Mouse (Mus musculus): ENCODE measurements around the gene Piwil1.
A peak's percentile ranks its signal among the peaks of the same experiment; 100 is the strongest.

Piwil1 gene

GRCm38 (mm10) chr5:128702224-128702623, at the start of gene Piwil1:
Gene Piwil1 (plus strand): TSS chr5:128702524.
- no peak for DNase-seq

GRCm38 (mm10) chr5:128656496-128657135, 45.7 kb upstream of the Piwil1 start:
- DNase-seq, result no peak

DNA sequence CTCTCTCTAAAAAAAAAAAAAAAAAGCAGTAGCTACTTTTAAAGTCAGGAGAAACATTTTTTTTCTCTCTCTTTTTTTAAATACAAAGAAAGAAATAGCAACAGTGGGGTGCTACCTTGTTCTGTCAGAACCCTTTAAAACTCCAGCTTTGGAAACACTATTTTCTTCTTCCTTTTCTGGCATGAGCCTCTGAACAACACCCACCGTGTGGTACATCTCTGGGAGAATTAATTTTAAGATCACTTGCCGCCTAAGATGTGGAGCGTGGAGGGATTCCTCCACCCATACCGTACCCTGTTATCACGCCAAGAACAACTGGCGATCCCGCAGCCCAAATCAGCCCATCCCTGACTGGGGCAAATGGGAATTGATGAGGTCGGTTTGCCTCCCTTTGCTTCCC, 42.2 kb upstream of the Piwil1 start:
- no peak for DNase-seq

GRCm38 (mm10) chr5:128662881-128663280, 39.4 kb upstream of the Piwil1 start:
- DNase-seq, result no peak

- DNase-seq, result no peak
Observed at GRCm38 (mm10) chr5:128663976-128664375, 38.3 kb upstream of the Piwil1 start.

GRCm38 (mm10) chr5:128665045-128665444, 37.3 kb upstream of the Piwil1 start:
- peak; percentile 40 to 44 for DNase-seq

DNA sequence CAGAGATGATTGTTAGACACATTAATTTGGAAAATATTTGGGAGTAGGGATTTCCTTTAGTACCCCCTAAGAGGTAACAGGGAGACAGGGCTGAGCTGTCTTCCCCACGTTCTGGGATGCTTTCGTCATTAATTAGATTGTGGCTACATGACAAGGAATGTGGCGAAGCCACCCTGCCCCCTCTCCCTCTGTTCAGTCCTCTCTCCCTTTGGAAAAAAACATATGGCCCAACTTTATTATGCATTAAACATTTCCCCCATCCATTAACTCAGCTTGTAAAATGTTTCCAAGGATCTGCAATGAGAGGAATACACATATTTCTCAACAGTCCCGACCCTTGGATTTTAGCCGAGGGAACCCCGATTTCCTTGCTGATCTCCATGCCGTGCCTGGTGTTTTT, 35.0 kb upstream of the Piwil1 start:
- DNase-seq, result no peak

DNA sequence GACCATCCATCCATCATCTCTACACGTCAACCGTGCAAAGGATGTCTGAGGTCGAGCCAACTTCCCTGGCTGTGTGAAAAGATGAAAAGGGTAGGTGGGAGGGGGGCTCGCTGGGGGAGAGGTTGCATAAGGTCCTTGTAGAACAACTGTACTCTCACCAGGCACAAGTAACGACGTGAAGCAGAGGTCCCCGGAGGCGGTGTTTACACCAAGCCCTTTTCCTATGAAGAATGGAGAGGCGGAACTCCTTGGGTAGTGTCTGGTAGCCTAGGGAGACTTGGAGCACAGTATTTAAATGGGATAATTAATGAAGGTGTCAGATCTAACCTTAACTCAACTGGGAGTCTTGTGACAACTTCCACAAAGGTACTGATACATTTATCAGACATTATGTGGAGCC, 28.2 kb upstream of the Piwil1 start:
- DNase-seq, result no peak

DNA sequence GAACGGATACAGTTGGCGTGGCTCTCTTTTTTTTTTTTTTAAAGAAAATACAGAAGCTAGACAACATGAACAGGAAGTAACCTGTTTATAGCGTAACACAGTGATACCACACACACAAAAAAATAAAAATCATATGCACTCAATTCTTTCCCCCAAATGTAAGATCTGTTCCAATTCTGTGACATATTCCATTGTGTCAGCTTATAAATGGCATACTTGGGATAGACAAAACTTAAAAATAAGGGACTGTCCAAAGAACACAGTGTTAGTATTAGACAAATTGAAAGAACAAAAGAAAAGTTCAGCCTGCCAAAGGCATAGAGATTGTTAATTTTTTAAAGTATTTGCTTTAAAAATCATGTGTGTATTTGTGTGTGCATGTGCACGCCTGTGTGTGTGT, 25.0 kb upstream of the Piwil1 start:
- no peak for DNase-seq

DNA sequence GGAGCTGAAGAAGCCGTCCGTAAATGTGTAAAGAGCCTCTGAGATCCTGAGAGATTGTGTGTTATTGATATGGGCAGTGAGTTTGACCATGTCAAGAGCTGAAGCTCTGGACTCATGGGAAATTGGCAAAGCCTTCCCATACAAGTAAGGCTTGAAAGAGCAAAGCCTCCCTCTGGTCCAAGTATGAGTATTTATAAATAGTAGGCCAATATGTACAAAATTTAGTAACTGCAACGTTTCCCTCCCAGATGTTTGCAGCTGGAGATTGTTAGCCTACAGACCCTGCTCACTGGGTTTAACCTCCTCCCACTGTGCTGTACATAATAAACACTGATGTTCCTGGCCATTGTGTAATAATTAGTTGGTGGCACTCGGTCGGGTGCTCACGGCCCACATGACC, 24.5 kb upstream of the Piwil1 start:
- DNase-seq, result no peak

GRCm38 (mm10) chr5:128681456-128681855, 20.9 kb upstream of the Piwil1 start:
- DNase-seq, result peak in 1 of 2 experiments; percentile 10

DNA sequence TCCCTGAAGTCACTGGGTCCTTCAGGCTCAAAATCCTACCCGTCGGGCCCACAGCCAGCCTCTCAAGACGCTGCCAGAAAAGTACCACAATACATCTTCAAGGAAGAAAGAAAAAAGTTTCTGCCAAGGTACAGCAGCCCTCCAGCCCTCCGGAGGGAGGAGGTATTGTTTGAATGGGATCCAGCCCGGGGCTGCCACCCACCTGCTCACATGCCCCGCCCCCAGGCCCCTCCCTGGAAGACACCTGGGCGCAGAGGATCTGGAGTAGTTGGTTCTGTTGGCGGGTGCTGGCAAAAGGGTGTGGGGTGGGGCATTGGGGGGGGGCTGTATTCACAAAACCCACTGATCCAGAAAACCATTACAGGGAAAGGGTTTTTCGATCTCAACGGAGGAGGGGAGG, 18.1 kb upstream of the Piwil1 start:
- no peak for DNase-seq

GRCm38 (mm10) chr5:128684621-128685020, 17.7 kb upstream of the Piwil1 start:
- no peak for DNase-seq

DNA sequence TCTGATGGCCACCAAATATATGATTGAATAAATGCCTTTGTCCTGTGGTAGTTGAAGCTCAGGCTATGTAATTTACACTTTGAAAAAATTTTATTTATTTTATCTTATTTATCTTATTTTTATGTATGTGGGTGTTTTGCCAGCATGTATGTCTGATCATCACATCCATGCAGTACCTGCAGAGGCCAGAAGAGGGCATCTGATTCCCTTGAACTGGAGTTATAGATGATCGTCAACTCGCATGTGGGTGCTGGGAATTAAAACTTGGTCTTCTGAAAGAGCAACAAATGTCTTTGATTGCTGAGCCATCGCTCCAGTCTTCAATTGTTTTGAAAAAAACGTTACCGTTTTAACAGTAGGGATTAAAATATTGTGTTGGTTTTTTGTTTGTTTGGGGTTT, 15.2 kb upstream of the Piwil1 start:
- DNase-seq, result no peak

- DNase-seq, result no peak
Observed at GRCm38 (mm10) chr5:128694107-128694506, 8.2 kb upstream of the Piwil1 start.

DNA sequence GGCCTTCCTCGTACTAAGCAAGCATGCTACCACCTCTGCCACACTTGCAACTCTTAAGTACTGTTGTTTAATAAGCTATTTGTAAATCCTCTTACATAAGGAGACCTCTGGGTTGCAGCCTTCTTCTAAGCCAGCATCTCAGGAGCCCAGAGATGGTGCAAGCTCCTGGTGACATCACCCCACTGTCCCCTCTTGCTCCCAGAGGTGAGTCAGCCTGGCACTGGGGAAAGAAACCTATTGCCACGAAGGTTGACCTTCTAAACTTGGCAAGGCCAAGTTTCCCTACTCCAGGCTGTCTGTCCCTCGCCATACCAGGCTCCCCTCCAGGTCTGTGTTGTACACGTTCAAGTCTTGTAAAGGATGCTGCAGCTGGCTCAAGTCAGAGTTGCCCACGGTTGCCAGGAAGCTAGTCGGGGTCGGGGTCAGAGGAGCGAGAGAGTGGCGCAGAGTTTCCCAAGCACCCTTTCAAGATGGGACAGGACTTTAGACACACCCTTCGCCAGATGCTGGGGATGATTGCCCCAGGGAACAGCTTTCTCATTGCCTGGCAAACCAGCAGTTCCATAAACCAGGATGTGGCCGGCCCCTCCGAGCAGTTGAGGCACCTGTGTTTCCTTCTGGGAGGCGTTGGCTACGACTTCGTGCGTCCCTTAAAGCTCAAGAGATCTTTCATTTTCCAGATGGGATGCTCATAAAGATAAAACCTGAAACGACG, 7.6 kb upstream of the Piwil1 start:
- DNase-seq, result no peak

- no peak for DNase-seq
Observed at GRCm38 (mm10) chr5:128696824-128697223, 5.5 kb upstream of the Piwil1 start.

DNA sequence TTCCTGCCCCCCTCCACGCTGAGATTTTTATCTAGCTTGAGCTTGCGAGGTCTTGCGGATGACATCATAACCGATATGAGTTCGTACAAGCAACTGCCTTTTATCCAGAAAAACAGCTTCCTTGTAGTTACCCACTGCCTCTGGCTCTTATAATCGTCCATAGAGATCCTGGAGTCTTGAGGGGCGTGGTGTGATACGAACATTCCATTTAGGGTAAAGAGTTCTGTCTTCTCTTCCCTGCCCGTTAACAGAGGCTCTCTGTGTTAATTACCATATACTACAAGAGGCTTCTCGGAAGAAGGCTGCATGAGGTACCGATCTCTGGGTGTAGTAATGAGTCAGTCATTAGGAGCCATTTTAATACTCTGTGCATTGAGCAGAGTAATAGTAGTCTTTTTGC, 1.6 kb upstream of the Piwil1 start:
- no peak for DNase-seq

GRCm38 (mm10) chr5:128703688-128704087, 1.4 kb downstream of the Piwil1 start:
- DNase-seq, result no peak

DNA sequence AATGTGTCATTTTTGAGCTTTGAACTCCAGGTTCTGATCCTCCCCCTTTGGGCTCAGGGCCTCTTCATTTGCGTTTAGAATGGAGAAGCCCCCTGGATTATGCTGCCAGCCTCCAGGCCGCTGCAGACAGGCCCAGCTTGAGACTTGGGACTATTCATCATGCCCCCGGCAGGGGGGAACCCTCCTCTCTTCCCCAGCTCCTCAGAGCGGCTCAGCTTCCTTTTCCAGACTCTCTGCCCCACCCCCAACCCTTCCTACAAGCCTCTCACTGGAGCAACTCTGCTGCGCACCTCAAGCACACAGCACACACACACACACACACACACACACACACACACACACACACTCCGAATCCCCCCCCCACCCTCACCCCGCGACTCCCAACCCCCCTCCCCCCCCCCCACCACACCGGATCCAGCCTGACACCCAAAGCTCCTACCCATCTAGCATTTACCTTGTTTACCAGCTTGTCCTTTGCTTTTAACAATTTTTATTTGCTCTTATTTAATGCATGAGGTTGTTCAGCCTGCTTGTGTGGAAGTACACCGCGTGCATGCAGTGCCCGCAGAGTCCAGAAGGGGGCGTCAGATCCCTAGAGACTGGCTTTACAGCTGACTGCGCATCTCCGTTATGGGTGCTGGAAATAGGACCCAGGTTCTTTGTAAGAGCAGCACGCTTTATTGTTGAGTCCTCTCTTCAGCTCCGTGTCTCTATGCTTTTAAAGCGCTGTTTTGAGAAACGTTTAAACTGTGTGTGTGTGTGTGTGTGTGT, 2.0 kb downstream of the Piwil1 start:
- no peak for DNase-seq

GRCm38 (mm10) chr5:128706467-128706866, 4.1 kb downstream of the Piwil1 start:
- no peak for DNase-seq

GRCm38 (mm10) chr5:128707271-128707670, 4.9 kb downstream of the Piwil1 start:
- no peak for DNase-seq

DNA sequence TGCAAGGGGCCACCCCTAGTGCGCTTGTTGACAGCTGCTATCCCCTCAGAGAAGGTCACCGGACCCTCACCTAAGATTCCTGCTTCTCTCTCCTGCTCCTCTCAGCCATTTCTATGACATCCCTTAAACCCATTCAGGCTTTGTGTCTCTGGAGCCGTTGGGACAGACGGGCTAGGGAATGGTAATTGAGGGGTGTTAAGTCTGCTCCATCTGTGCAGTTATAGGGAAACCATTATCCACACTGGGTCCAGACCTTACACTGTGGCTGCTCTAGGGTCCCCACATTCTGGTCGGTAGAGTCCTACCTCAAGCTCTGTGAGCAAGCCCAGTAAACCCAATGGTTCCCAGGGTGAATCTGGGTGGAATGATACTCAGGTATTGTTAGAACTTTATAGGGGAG, 6.6 kb downstream of the Piwil1 start:
- DNase-seq, result no peak

GRCm38 (mm10) chr5:128710596-128710995, 8.3 kb downstream of the Piwil1 start:
- DNase-seq, result no peak
